Mouse (Mus musculus) heart, adult 10 weeks (tissue): ENCODE results near the gene Krtap12-1. TPM values are rescaled to one million over a fixed set of nuclear protein-coding genes. Genes with fewer than 3 reads are reported as not detected.

Experiments
- polyA plus RNA-seq: library from polyadenylated mRNA; stranded (reverse); fragments of 350-450 nt; fragmentation: Illumina TruSeq; extraction: RNeasy Lipid Tissue Mini Kit (QIAGEN cat#74804); gene quantifications from one replicate; pipeline ENCODE4 v1.2.3, GENCODE M21; 2014; ENCODE audit warnings: low read depth, low replicate concordance

Gene Krtap12-1
- polyA plus RNA-seq: not detected

GRCm38 (mm10) chr10:77720299-77720698, at the start of gene Krtap12-1:
TSS of gene Krtap12-1 (plus strand) at chr10:77720599.

GRCm38 (mm10) chr10:77685895-77686664, 34.3 kb upstream of the Krtap12-1 start, which contains the start of gene Tspear:
TSS of gene Tspear (plus strand) at chr10:77686569.

GRCm38 (mm10) chr10:77690356-77690807, 30.0 kb upstream of the Krtap12-1 start, which contains the start of gene Gm19402:
TSS of gene Gm19402 (minus strand) at chr10:77690757.

GRCm38 (mm10) chr10:77697133-77697532, 23.3 kb upstream of the Krtap12-1 start, which contains the start of gene Gm9508:
TSS of gene Gm9508 (minus strand) at chr10:77697233.

GRCm38 (mm10) chr10:77706326-77706725, 14.1 kb upstream of the Krtap12-1 start, which contains the start of gene Gm10272:
TSS of gene Gm10272 (plus strand) at chr10:77706626.

GRCm38 (mm10) chr10:77711157-77711556, 9.2 kb upstream of the Krtap12-1 start, which contains the start of gene Gm10024:
TSS of gene Gm10024 (plus strand) at chr10:77711457.

GRCm38 (mm10) chr10:77715507-77715906, 4.9 kb upstream of the Krtap12-1 start, which contains the start of gene Gm10142:
TSS of gene Gm10142 (plus strand) at chr10:77715807.

DNA sequence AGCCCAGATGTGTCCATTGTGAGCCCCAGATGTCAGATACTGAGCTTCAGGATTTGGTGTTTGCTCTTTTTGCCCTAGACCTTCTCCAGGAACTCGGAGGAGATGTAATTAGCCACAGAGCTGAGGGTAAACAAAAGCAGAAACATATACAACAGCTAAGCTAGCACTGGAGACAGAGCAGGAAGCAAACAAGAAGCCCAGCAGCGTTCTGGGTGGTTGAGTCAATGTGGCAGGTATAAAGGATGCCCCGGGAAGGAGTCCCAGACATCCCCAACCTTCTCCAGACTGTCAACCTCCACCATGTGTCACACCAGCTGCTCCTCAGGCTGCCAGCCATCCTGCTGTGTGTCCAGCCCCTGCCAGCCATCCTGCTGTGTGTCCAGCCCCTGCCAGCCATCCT, 5.8 kb downstream of the Krtap12-1 start, which contains the start of gene Gm10100:
Gene Gm10100 (plus strand): TSS at position 301 of the 400 bp plus-strand sequence.

DNA sequence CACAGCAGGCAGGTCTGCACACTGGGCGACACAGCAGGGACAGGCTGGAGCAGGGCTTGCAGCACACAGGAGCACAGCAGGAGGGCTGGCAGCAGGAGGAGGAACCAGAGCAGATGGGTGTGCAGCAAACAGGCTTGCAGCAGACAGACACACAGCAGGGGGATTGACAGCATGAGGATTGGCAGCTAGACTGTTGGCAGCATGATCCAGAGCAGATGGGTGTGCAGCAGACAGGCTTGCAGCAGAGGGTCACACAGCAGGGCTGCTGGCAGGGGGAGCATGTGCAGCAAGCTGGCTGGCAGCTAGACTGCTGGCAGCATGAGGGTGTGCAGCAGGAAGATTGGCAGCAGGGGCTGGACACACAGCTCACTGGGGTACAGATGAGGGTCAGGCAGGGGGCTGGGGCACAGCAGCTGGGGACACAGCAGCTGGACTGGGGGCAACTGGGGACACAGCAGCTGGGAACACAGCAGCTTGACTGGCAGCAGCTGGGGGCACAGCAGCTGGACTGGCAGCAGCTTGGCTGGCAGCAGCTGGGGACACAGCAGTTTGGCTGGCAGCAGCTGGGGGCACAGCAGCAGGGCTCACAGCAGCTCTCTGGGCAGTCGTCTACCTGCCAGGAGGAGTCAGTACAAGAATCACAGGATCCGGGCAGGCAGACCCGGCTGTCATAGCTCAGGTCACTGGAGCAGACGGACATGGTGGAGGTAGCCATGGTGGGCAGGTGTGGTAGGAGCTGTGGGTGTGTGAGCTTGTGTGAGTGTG, 21.7 kb downstream of the Krtap12-1 start, which contains the start of gene Gm18596:
Gene Gm18596 (minus strand): TSS at position 715 of the 765 bp plus-strand sequence.

DNA sequence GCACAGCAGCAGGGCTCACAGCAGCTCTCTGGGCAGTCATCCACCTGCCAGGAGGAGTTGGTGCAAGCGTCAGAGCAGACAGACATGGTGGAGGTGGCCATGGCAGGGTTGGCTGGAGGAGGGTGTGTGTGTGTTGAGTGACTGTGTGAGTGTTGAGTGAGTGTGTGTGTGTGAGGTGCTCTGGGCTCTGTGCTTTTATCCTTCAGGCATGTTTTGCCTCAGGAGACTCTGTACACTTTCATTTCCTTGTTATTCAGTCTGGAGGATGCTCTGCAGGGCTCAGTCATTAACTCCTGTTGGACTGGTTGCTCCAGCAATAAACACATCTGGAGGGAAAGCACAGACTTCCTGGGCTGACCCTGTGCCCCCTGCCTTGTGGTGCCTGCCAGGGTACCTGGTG, 30.9 kb downstream of the Krtap12-1 start, which contains the start of gene Gm9736:
Gene Gm9736 (minus strand): TSS at position 101 of the 400 bp plus-strand sequence.

GRCm38 (mm10) chr10:77759582-77759981, 39.2 kb downstream of the Krtap12-1 start, which contains the start of gene Gm3233:
TSS of gene Gm3233 (minus strand) at chr10:77759682.

Other genes with a start within 250 kb of the Krtap12-1 start
- gene Fam207a, start 204.8 kb upstream of the Krtap12-1 start, polyA plus RNA-seq: 9.9 TPM
- gene Itgb2, start 190.3 kb upstream of the Krtap12-1 start, polyA plus RNA-seq: 4.4 TPM
- gene Pttg1ip, start 138.9 kb upstream of the Krtap12-1 start, polyA plus RNA-seq: 132 TPM
- gene Sumo3, start 114.5 kb upstream of the Krtap12-1 start, polyA plus RNA-seq: 87.1 TPM
- gene Gm49325, start 114.4 kb upstream of the Krtap12-1 start, polyA plus RNA-seq: not detected
- 65.2 TPM for gene Ube2g2, start 98.3 kb upstream of the Krtap12-1 start, polyA plus RNA-seq
- gene Tspear, start 34.0 kb upstream of the Krtap12-1 start, polyA plus RNA-seq: not detected
- not detected for gene Gm19402, start 29.8 kb upstream of the Krtap12-1 start, polyA plus RNA-seq
- not detected for gene Gm9508, start 23.4 kb upstream of the Krtap12-1 start, polyA plus RNA-seq
- not detected for gene Gm10272, start 14.0 kb upstream of the Krtap12-1 start, polyA plus RNA-seq
- not detected for gene Gm10024, start 9.1 kb upstream of the Krtap12-1 start, polyA plus RNA-seq
- gene Gm10142, start 4.8 kb upstream of the Krtap12-1 start, polyA plus RNA-seq: not detected
- not detected for gene Gm10100, start 5.9 kb downstream of the Krtap12-1 start, polyA plus RNA-seq
- gene Gm18596, start 22.0 kb downstream of the Krtap12-1 start, polyA plus RNA-seq: not detected
- gene Gm9736, start 30.8 kb downstream of the Krtap12-1 start, polyA plus RNA-seq: not detected
- gene Gm3233, start 39.1 kb downstream of the Krtap12-1 start, polyA plus RNA-seq: not detected
- gene Gm3238, start 50.7 kb downstream of the Krtap12-1 start, polyA plus RNA-seq: not detected
- gene Gm7138, start 56.3 kb downstream of the Krtap12-1 start, polyA plus RNA-seq: not detected
- gene Gm3250, start 61.9 kb downstream of the Krtap12-1 start, polyA plus RNA-seq: not detected
- not detected for gene Gm7137, start 67.6 kb downstream of the Krtap12-1 start, polyA plus RNA-seq
- gene Gm9639, start 74.5 kb downstream of the Krtap12-1 start, polyA plus RNA-seq: not detected
- gene Gm19668, start 78.5 kb downstream of the Krtap12-1 start, polyA plus RNA-seq: not detected
- not detected for gene Gm9507, start 91.2 kb downstream of the Krtap12-1 start, polyA plus RNA-seq
- not detected for gene Gm2696, start 94.1 kb downstream of the Krtap12-1 start, polyA plus RNA-seq
- not detected for gene Krtap10-4, start 106.5 kb downstream of the Krtap12-1 start, polyA plus RNA-seq
- gene Krtap10-10, start 115.3 kb downstream of the Krtap12-1 start, polyA plus RNA-seq: not detected
- gene Gm36176, start 126.2 kb downstream of the Krtap12-1 start, polyA plus RNA-seq: not detected
- not detected for gene Gm10318, start 132.3 kb downstream of the Krtap12-1 start, polyA plus RNA-seq
- not detected for gene Gm3285, start 141.4 kb downstream of the Krtap12-1 start, polyA plus RNA-seq
- gene Lrrc3, start 181.9 kb downstream of the Krtap12-1 start, polyA plus RNA-seq: 0.13 TPM
- gene Trpm2, start 250.0 kb downstream of the Krtap12-1 start, polyA plus RNA-seq: 0.55 TPM